10 mouse cellular contexts compared by ENCODE assay signal in the genomic region with DNA sequence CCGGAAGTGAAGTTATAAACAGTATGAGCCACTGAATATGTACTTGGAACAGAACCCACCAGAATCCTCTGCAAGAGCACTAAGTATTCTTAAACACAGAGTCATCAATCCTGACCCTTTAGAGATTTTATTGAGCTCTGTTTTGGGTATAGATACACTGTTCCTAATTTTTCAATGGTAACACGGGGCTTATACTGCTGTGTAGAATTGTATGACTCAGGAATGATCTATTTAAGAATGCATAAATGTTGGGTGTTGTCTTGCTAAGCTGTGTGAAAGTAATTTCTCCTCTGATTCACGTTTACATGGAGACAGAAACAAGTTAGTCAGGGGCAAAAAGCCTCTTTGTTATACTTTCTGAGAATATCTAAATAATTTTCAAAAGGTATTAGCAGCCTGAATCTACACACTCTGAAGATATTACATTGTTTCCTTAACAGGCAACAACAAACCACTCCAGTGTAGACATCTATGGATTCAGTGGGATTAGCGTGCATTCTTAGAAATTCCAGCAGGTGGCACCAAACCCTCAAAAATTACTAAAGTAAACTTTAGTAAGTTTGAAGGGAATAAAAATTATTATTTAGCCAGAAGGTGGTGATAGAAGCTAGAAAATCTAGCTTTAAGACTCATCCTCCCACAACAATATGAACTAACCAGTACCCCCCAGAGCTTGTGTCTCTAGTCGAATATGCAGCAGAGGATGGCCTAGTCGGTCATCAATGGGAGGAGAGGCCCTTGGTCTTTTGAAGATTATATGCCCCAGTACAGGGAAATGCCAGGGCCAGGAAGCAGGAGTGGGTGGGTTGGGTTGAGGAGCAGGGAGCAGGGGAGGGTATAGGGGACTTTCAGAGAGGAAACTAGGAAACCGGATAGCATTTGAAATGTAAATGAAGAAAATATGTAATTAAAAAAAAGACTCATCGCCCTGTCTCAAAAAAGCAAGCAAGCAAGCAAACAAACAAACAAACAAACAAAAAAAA. TPM values are rescaled to one million over a fixed set of nuclear protein-coding genes. Genes with fewer than 3 reads are reported as not detected.
DNase-seq lines count a peak whose midpoint lies in the region; ATAC-seq lines count a peak whose summit lies in the region.
"Had no signal": no experiment of that assay in that cellular context is flagged by ENCODE, and none has a peak within 500 bp of the region (broad histone marks: within the 10 kb centered on the region; RNA-seq: fewer than 3 reads in every experiment).

No protein-coding gene starts in this region.

- no peak overlapping the region for H3K27ac ChIP-seq in hindbrain, embryonic 12.5 days
- no peak overlapping the region for H3K27ac ChIP-seq in neural tube, embryonic 13.5 days (replicated peaks)
- H3K27ac ChIP-seq: embryonic facial prominence, embryonic 13.5 days; lung, embryonic 15.5 days had no signal

- peak; percentile 50; the same call in 1 of the 2 replicates for ATAC-seq in hindbrain, embryonic 12.5 days (ENCODE audit: low FRiP score)
- ATAC-seq in neural tube, embryonic 13.5 days (ENCODE audit: low read depth) = peak; percentile 61

- peak; percentile 4 to 17 for DNase-seq in kidney, adult 8-10 months
- DNase-seq in kidney, adult 11 months = no peak
- DNase-seq in MN1 (ENCODE audit: low spot score) = peak; percentile 10
- peak; percentile 27 to 50 for DNase-seq in cerebellum, postnatal 4 days (ENCODE audit: low spot score in 2 of 2)
- DNase-seq in left cerebral cortex, postnatal 14 days (ENCODE audit: low spot score in 2 of 2) = peak; percentile 51 to 78
- DNase-seq in natural killer cell, adult 2 months (ENCODE audit: low spot score in 2 of 2) = no peak

- no peaks in the 10 kb centered on the region for H3K36me3 ChIP-seq in hindbrain, embryonic 12.5 days
- H3K36me3 ChIP-seq in neural tube, embryonic 13.5 days = no peaks in the 10 kb centered on the region
- H3K36me3 ChIP-seq: embryonic facial prominence, embryonic 13.5 days; lung, embryonic 15.5 days had no signal

- H3K4me3 ChIP-seq in hindbrain, embryonic 12.5 days = no peak overlapping the region
- H3K4me3 ChIP-seq in neural tube, embryonic 13.5 days = no peak overlapping the region
- H3K4me3 ChIP-seq: embryonic facial prominence, embryonic 13.5 days; lung, embryonic 15.5 days had no signal

- H3K4me1 ChIP-seq in hindbrain, embryonic 12.5 days = no peaks in the 10 kb centered on the region
- no peaks in the 10 kb centered on the region for H3K4me1 ChIP-seq in neural tube, embryonic 13.5 days (replicated peaks)
- H3K4me1 ChIP-seq: embryonic facial prominence, embryonic 13.5 days; lung, embryonic 15.5 days had no signal

- intact Hi-C loops in left cerebral cortex, postnatal 14 days (cut with DNase I) = no loop called here

- no peak overlapping the region for H3K4me2 ChIP-seq in hindbrain, embryonic 12.5 days (replicated peaks)
- no peak overlapping the region for H3K4me2 ChIP-seq in neural tube, embryonic 13.5 days
- H3K4me2 ChIP-seq: embryonic facial prominence, embryonic 13.5 days; lung, embryonic 15.5 days had no signal

- H3K9ac ChIP-seq in hindbrain, embryonic 12.5 days = no peak overlapping the region
- H3K9ac ChIP-seq in neural tube, embryonic 13.5 days = no peak overlapping the region
- H3K9ac ChIP-seq: embryonic facial prominence, embryonic 13.5 days; lung, embryonic 15.5 days had no signal

- 50% methylated on average over 8 of the region's 8 CpGs for WGBS in hindbrain, embryonic 12.5 days
- 50% methylated on average over 8 of the region's 8 CpGs for WGBS in neural tube, embryonic 13.5 days

- H3K27me3 ChIP-seq in hindbrain, embryonic 12.5 days = no peaks in the 10 kb centered on the region
- no peaks in the 10 kb centered on the region for H3K27me3 ChIP-seq in neural tube, embryonic 13.5 days
- H3K27me3 ChIP-seq: embryonic facial prominence, embryonic 13.5 days; lung, embryonic 15.5 days had no signal

- no peaks in the 10 kb centered on the region for H3K9me3 ChIP-seq in hindbrain, embryonic 12.5 days (replicated peaks)
- H3K9me3 ChIP-seq in neural tube, embryonic 13.5 days = no peaks in the 10 kb centered on the region
- H3K9me3 ChIP-seq: embryonic facial prominence, embryonic 13.5 days; lung, embryonic 15.5 days had no signal

RNA-seq across cellular contexts. Expression of a gene that starts 22.4 kb away (rescaled TPM):
- not detected in 2 replicates for polyA plus RNA-seq in hindbrain, embryonic 12.5 days (2016; fragmentation: Nextera tagmentation; extraction: Ambion mirVana)
- not detected for total RNA-seq in left cerebral cortex, postnatal 14 days (2021)
- not detected in 2 replicates for polyA plus RNA-seq in neural tube, embryonic 13.5 days (2015; fragmentation: Nextera tagmentation; extraction: Ambion mirVana)
- polyA plus RNA-seq: embryonic facial prominence, embryonic 13.5 days; lung, embryonic 15.5 days had no signal

RNA-seq across cellular contexts. Expression of a gene that starts 32.1 kb away (rescaled TPM):
- polyA plus RNA-seq in hindbrain, embryonic 12.5 days (2016; fragmentation: Nextera tagmentation; extraction: Ambion mirVana) = 17.2 and 17.9 TPM in 2 replicates
- total RNA-seq in left cerebral cortex, postnatal 14 days (2021) = 10 to 100 TPM; 26.5 to 29.3 TPM
- 26.5 and 26.6 TPM in 2 replicates for polyA plus RNA-seq in neural tube, embryonic 13.5 days (2015; fragmentation: Nextera tagmentation; extraction: Ambion mirVana)

Comparison
In these comparisons a context has a peak if more than half of its experiments do, and no peak if none do; other contexts are left out.
1. DNase-seq: peak in kidney, adult 8-10 months (2 of 2), MN1 (single experiment), cerebellum, postnatal 4 days (2 of 2) and left cerebral cortex, postnatal 14 days (2 of 2); none in kidney, adult 11 months (single experiment) and natural killer cell, adult 2 months (0 of 2).